Mouse (Mus musculus): Measurements from ENCODE around the gene Letmd1.

GRCm38 (mm10) chr15:100429959-100430565 lies 38.8 kb upstream of the Letmd1 start:
- no peak for TF ChIP-seq CTCF (IDR thresholded peaks at IDR 0.05; ENCODE audit: insufficient read depth, low read length)
- TF ChIP-seq POLR2A (IDR thresholded peaks at IDR 0.05; ENCODE audit: borderline replicate concordance, extremely low read depth, low read depth, low read length), result no peak

Measured in lung, adult 2 months (tissue).